30 mouse cellular contexts compared by ENCODE assay signal in the genomic region with DNA sequence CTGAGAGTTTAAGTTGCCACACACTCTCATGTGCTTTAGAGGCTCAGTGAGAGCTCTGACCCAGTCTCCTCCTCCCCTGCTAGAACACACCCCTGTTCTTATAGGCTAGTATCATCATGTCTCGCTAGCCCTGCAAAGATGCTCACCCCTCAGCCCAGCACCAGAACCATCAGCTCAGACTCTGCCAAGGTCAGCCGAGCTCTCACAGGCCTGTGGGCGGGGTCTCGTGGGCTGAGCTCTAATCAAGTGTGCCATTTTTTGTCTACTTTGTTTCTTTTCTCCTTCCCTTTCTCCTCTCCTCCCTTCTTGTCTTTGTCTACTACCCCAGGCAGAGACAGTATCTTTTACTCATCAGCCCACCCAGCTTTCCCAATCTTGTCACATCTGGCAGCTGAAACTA. TPM values are rescaled to one million over a fixed set of nuclear protein-coding genes. Genes with fewer than 3 reads are reported as not detected.
A peak's percentile ranks its signal among the peaks of the same experiment; 100 is the strongest.
DNase-seq lines count a peak whose midpoint lies in the region; ATAC-seq and TF ChIP-seq lines count a peak whose summit lies in the region.
"Had no signal": no experiment of that assay in that cellular context is flagged by ENCODE, and none has a peak within 500 bp of the region (broad histone marks: within the 10 kb centered on the region; RNA-seq: fewer than 3 reads in every experiment).

No protein-coding gene starts in this region.

- H3K4me1 ChIP-seq in midbrain, embryonic 10.5 days, result peaks cover 46% of the 10 kb centered on the region
- peaks cover 11% of the 10 kb centered on the region for H3K4me1 ChIP-seq in midbrain, embryonic 15.5 days
- peaks cover 12% of the 10 kb centered on the region for H3K4me1 ChIP-seq in testis, adult 2 months (ENCODE audit: control insufficient read depth, insufficient read depth, low read length)
- H3K4me1 ChIP-seq in limb, embryonic 10.5 days, result peaks cover 6% of the 10 kb centered on the region
- H3K4me1 ChIP-seq: limb, embryonic 12.5 days; liver, embryonic 15.5 days had no signal

- ATAC-seq in midbrain, embryonic 15.5 days (replicated peaks), result no peak
- ATAC-seq: forebrain, postnatal 0 days; intestine, embryonic 16.5 days; Patski had no signal

- no peak overlapping the region for H3K4me2 ChIP-seq in midbrain, embryonic 15.5 days
- H3K4me2 ChIP-seq: embryonic facial prominence, embryonic 15.5 days; forebrain, embryonic 12.5 days; heart, embryonic 13.5 days; limb, embryonic 12.5 days; liver, embryonic 15.5 days; lung, embryonic 14.5 days; neural tube, embryonic 15.5 days had no signal

- H3K9me3 ChIP-seq in midbrain, embryonic 10.5 days (replicated peaks), result no peaks in the 10 kb centered on the region
- H3K9me3 ChIP-seq in midbrain, embryonic 15.5 days, result no peaks in the 10 kb centered on the region
- H3K9me3 ChIP-seq in limb, embryonic 10.5 days (replicated peaks), result no peaks in the 10 kb centered on the region
- H3K9me3 ChIP-seq: embryonic facial prominence, embryonic 10.5 days; embryonic facial prominence, embryonic 15.5 days; forebrain, embryonic 12.5 days; heart, embryonic 13.5 days; limb, embryonic 12.5 days; liver, embryonic 15.5 days; neural tube, embryonic 15.5 days had no signal

- peaks cover 63% of the 10 kb centered on the region for H3K36me3 ChIP-seq in midbrain, embryonic 10.5 days
- H3K36me3 ChIP-seq in midbrain, embryonic 15.5 days (replicated peaks), result no peaks in the 10 kb centered on the region
- no peaks in the 10 kb centered on the region for H3K36me3 ChIP-seq in testis, adult 2 months (ENCODE audit: control insufficient read depth, insufficient read depth, low read length)
- peaks cover 36% of the 10 kb centered on the region for H3K36me3 ChIP-seq in limb, embryonic 10.5 days
- H3K36me3 ChIP-seq: liver, embryonic 15.5 days; neural tube, embryonic 15.5 days had no signal

- H3K27ac ChIP-seq in midbrain, embryonic 10.5 days (replicated peaks), result peak overlapping the region; percentile 59
- no peak overlapping the region for H3K27ac ChIP-seq in midbrain, embryonic 15.5 days
- H3K27ac ChIP-seq in testis, adult 2 months (ENCODE audit: control insufficient read depth, insufficient read depth, low read depth, low read length), result no peak overlapping the region
- H3K27ac ChIP-seq in limb, embryonic 10.5 days, result no peak overlapping the region
- H3K27ac ChIP-seq: embryonic facial prominence, embryonic 10.5 days; embryonic facial prominence, embryonic 15.5 days; forebrain, embryonic 12.5 days; heart, adult 2 months; heart, embryonic 13.5 days; limb, embryonic 12.5 days; liver, embryonic 15.5 days; neural tube, embryonic 15.5 days had no signal

- peak; percentile 51 for DNase-seq in adrenal gland, postnatal 10 days
- DNase-seq in adrenal gland, adult 8-10 months, result no peak
- no peak for DNase-seq in midbrain, embryonic 10.5 days (ENCODE audit: low spot score)
- peak; percentile 51 for DNase-seq in adrenal gland, postnatal 14 days
- DNase-seq in thymus, postnatal 4 days, result no peak
- no peak for DNase-seq in limb, embryonic 10.5 days (ENCODE audit: low spot score)
- DNase-seq: cerebellum, adult 11-12 months; cerebellum, postnatal 14 days; forebrain, postnatal 0 days; heart, adult 2 months; heart, postnatal 10 days; kidney, adult 8-10 months; kidney, postnatal 10 days; layer of hippocampus, adult 9-11 months; lung, embryonic 14.5 days; lung, postnatal 14 days; right cerebral cortex, postnatal 4 days; thymus, postnatal 14 days had no signal

- WGBS in midbrain, embryonic 10.5 days, result 85% methylated on average over 4 of the region's 4 CpGs
- WGBS in midbrain, embryonic 15.5 days, result 72% methylated on average over 4 of the region's 4 CpGs
- WGBS in limb, embryonic 10.5 days, result 80% methylated on average over 4 of the region's 4 CpGs

- TF ChIP-seq POLR2A in testis, adult 2 months (IDR thresholded peaks at IDR 0.05; ENCODE audit: control insufficient read depth, low read depth, low read length), result no peak

- H3K27me3 ChIP-seq in midbrain, embryonic 10.5 days (ENCODE audit: low read depth, poor library complexity, severe bottlenecking), result no peaks in the 10 kb centered on the region
- H3K27me3 ChIP-seq in midbrain, embryonic 15.5 days (replicated peaks), result no peaks in the 10 kb centered on the region
- no peaks in the 10 kb centered on the region for H3K27me3 ChIP-seq in testis, adult 2 months (ENCODE audit: control insufficient read depth, insufficient read depth, low read length)
- no peaks in the 10 kb centered on the region for H3K27me3 ChIP-seq in limb, embryonic 10.5 days (ENCODE audit: low read depth, poor library complexity, severe bottlenecking)
- H3K27me3 ChIP-seq: embryonic facial prominence, embryonic 15.5 days; forebrain, embryonic 12.5 days; heart, embryonic 13.5 days; limb, embryonic 12.5 days; liver, embryonic 15.5 days; neural tube, embryonic 15.5 days; Patski had no signal

- no peak for TF ChIP-seq CTCF in testis, adult 2 months (IDR thresholded peaks at IDR 0.05; ENCODE audit: control insufficient read depth, insufficient read depth, insufficient replicate concordance, low read depth, low read length)

- no peak overlapping the region for H3K4me3 ChIP-seq in midbrain, embryonic 10.5 days
- H3K4me3 ChIP-seq in midbrain, embryonic 15.5 days, result no peak overlapping the region
- peak overlapping the region; percentile 44 for H3K4me3 ChIP-seq in testis, adult 2 months (ENCODE audit: control insufficient read depth, low read depth, low read length)
- H3K4me3 ChIP-seq in limb, embryonic 10.5 days, result no peak overlapping the region
- H3K4me3 ChIP-seq: embryonic facial prominence, embryonic 10.5 days; embryonic facial prominence, embryonic 15.5 days; forebrain, embryonic 12.5 days; heart, adult 2 months; heart, embryonic 13.5 days; limb, embryonic 12.5 days; liver, embryonic 15.5 days; neural tube, embryonic 15.5 days had no signal

- no peak overlapping the region for H3K9ac ChIP-seq in midbrain, embryonic 15.5 days
- H3K9ac ChIP-seq: embryonic facial prominence, embryonic 15.5 days; forebrain, embryonic 12.5 days; forebrain, postnatal 0 days; heart, embryonic 13.5 days; limb, embryonic 12.5 days; liver, embryonic 15.5 days; lung, embryonic 14.5 days; neural tube, embryonic 15.5 days had no signal

RNA-seq across cellular contexts. Expression of a gene that starts 9.2 kb away (rescaled TPM):
- total RNA-seq in adrenal gland, postnatal 10 days (2021), result 10 to 100 TPM; 67.5 to 67.8 TPM
- total RNA-seq in adrenal gland, adult 8-10 months (2022), result 100 to 1,000 TPM; 139 to 182 (median 170) TPM
- polyA plus RNA-seq in midbrain, embryonic 10.5 days (2016; fragmentation: Nextera tagmentation; extraction: Ambion mirVana), result 10.1 and 13.6 TPM in 2 replicates
- polyA plus RNA-seq in midbrain, embryonic 15.5 days (2015; fragmentation: Nextera tagmentation; extraction: Ambion mirVana), result 6.1 TPM in 2 replicates
- 80.7 and 91.7 TPM in 2 replicates for total RNA-seq in adrenal gland, postnatal 14 days (2021)
- polyA plus RNA-seq in testis, adult 2 months (2012; rRNA removed), result 45.8 and 57.4 TPM in 2 replicates
- 6.6 and 8.2 TPM in 2 replicates for polyA plus RNA-seq in limb, embryonic 10.5 days (2016; fragmentation: Nextera tagmentation; extraction: Ambion mirVana)
- total RNA-seq: MEL had no signal

Comparison
In these comparisons a context has a peak if more than half of its experiments do, and no peak if none do; other contexts are left out.
1. DNase-seq: peak in adrenal gland, postnatal 10 days (single experiment) and adrenal gland, postnatal 14 days (single experiment); none in adrenal gland, adult 8-10 months (single experiment), midbrain, embryonic 10.5 days (single experiment), thymus, postnatal 4 days (single experiment) and limb, embryonic 10.5 days (single experiment).